Mouse (Mus musculus) midbrain, embryonic 16.5 days (tissue): Measurements from ENCODE around the gene Fbxw4. TPM values are rescaled to one million over a fixed set of nuclear protein-coding genes. Genes with fewer than 3 reads are reported as not detected.

ENCODE experiments used
- ATAC-seq: fragments of 200-750 bp; cut with Nextera tagmentation; 2 replicates; pipeline ENCODE4 v1.8.0; 2017; ENCODE audit warnings: moderate TSS enrichment
- H3K27ac ChIP-seq: fragments of 300-500 bp; sonication (generic); 2 replicates; pipeline ENCODE4 v1.5.1; 2014; ENCODE audit warnings: mild to moderate bottlenecking, low read length, mixed read lengths
- H3K27me3 ChIP-seq: fragments of 300-500 bp; sonication (generic); 2 replicates; pipeline ENCODE4 v1.6.1; 2014; ENCODE audit warnings: low read depth, low read length, mixed read lengths; ENCODE audit not compliant: control insufficient read depth, insufficient read depth
- H3K36me3 ChIP-seq: fragments of 300-500 bp; sonication (generic); 2 replicates; pipeline ENCODE4 v1.6.1; 2014; ENCODE audit warnings: mild to moderate bottlenecking, low read length, moderate library complexity, mixed read lengths; ENCODE audit not compliant: control insufficient read depth, insufficient read depth
- H3K4me1 ChIP-seq: fragments of 300-500 bp; sonication (generic); 2 replicates; pipeline ENCODE4 v1.6.1; 2014; ENCODE audit warnings: mild to moderate bottlenecking, low read length, mixed read lengths; ENCODE audit not compliant: control insufficient read depth, insufficient read depth
- H3K4me2 ChIP-seq: fragments of 300-500 bp; sonication (generic); 2 replicates; pipeline ENCODE4 v1.6.1; 2014; ENCODE audit warnings: mild to moderate bottlenecking, low read length, mixed read lengths
- H3K4me3 ChIP-seq: fragments of 300-500 bp; sonication (generic); 2 replicates; pipeline ENCODE4 v1.5.1; 2014; ENCODE audit warnings: low read depth, mild to moderate bottlenecking, low read length, moderate library complexity, mixed read lengths
- H3K9ac ChIP-seq: fragments of 300-500 bp; sonication (generic); 2 replicates; pipeline ENCODE4 v1.6.1; 2014; ENCODE audit warnings: low read depth, low read length, mixed read lengths
- H3K9me3 ChIP-seq: fragments of 300-500 bp; sonication (generic); replicated peaks from 2 replicates; pipeline ENCODE4 v1.6.1; 2014; ENCODE audit warnings: mild to moderate bottlenecking, low read length, mixed read lengths; ENCODE audit not compliant: control insufficient read depth, poor library complexity, severe bottlenecking
- WGBS: fragments of 180-500 bp; shearing (Covaris S2); extraction: QIAGEN DNeasy Blood & Tissue Kit; methylation state at CpG from one replicate; pipeline ENCODE4 v1.1.7; 2014; 5-methylcytosine and 5-hydroxymethylcytosine counted together
- polyA plus RNA-seq: library from polyadenylated mRNA; unstranded; fragments of >200 nt; fragmentation: Nextera tagmentation; extraction: Ambion mirVana; gene quantifications from 2 replicates; pipeline ENCODE4 v1.2.1, GENCODE M21; 2015

Fbxw4 gene
- polyA plus RNA-seq, 1 experiment from 2014 or later = 5.6 TPM

DNA sequence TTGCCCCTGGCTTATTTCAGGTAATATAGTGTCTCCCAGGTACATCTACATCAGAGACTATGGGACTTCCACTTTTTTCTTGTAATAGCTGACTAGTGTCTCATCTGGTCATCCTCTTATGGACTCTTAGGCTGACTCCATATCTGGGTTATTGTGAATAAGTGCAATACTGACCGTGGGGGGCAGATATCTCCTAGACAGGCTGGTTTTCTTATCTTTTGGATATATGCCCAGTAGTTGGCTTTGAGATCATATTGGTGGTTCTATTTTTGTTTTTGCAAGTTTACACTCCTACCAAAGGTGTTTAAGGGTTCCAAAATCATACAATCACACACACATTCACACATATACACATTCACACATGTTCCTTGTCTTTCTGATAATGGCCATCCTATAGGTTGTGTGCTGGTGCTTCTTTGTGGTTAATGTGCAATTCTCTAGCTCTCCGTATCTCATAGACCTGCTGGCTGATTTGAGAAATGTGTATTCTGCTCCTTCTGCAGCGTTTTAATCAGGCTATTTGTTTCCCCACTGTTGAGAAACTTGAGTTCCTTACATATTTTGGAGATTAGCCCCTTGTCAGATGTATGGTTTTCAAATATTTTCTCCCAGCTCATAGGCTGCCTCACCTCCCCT lies 20.5 kb upstream of the Fbxw4 start:
- H3K9me3 ChIP-seq = no peaks in the 10 kb centered on the region
- H3K36me3 ChIP-seq = no peaks in the 10 kb centered on the region
- no peak overlapping the region for H3K27ac ChIP-seq
- peaks cover 8% of the 10 kb centered on the region for H3K4me1 ChIP-seq
- 79% methylated on average over 3 of the region's 3 CpGs for WGBS
- peaks cover 5% of the 10 kb centered on the region for H3K27me3 ChIP-seq
- no peak overlapping the region for H3K4me2 ChIP-seq
- no peak overlapping the region for H3K4me3 ChIP-seq
- no peak for ATAC-seq
- no peak overlapping the region for H3K9ac ChIP-seq

DNA sequence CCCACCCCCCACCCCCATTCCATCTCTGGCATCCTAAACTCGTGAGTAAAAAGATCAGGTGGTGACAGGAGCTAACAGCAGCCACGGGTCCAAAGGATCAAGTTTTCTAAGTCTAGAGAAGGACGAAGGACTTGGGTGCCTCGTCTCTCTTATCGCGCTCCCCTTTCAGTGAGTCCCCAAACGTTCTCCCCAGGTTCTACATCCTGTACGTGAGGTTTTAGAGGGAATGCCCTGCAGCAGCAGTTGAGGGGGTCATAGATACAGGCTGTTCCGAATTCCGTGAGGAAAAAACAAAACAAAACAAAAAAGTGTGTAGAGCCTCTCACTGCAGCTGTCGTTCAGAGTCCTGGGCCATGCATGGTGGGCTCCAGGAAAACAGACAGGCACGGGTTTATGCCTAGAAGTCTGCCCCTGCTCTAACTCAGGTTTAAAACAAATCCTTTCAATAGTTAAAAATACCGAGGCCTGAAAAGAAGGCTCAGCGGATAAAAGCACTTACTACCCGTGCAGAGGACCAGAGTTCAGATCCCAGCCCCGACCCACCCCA lies 16.7 kb upstream of the Fbxw4 start:
- Histone ChIP-seq H3K4me1 (peaks cover 8% of the 10 kb centered on the region), H3K4me3 (no peak overlapping the region), H3K9ac (no peak overlapping the region), H3K4me2 (peak overlapping the region; percentile 39), H3K27ac (no peak overlapping the region), H3K9me3 (no peaks in the 10 kb centered on the region), H3K27me3 (peaks cover 9% of the 10 kb centered on the region), H3K36me3 (no peaks in the 10 kb centered on the region)
- ATAC-seq = no peak
- WGBS = 2% methylated on average over 16 of the region's 16 CpGs

DNA sequence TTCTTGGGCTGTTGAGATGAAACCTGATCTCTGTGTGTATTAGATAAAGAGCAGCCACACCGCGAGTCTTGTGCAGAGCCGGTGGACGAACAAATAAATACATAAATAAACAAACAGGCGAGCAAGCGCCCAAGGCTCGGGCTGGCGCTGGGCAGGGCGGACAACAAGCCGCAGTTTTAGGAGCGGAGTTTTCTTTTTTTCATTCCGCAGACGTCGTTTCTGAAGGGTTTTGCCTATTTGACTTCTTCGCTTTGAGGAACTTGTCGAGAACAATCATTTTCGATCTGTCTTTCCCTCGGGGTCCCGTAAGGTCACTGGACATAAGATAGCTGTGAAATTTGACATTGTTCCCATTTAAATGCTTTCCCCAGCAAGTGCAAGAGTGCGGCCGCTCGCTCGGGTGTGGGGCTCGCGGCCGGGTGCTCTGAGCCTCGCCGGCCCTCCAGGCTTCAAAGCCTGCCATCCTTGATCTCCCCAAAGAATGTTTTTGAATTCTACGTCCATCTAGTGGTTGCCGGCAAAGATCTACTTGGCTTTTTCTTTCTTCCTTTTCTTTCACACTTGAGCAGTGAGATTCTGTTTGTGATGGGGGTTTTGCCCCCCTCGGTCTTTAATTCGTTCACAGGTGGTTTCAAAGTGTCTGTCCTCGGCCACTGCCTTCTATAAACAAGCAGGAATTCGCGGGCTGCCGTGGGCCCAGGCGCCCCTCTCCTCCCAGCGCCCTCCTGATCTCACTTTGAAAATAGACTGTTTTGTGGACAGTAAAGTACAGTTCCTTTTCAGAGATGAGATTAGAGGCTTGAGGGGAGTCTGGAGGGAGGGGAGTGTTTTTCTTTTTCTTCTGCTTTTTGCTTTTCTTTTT lies 15.8 kb upstream of the Fbxw4 start:
- no peaks in the 10 kb centered on the region for H3K36me3 ChIP-seq
- ATAC-seq = no peak
- no peak overlapping the region for H3K27ac ChIP-seq
- H3K27me3 ChIP-seq = peaks cover 9% of the 10 kb centered on the region
- peaks cover 8% of the 10 kb centered on the region for H3K4me1 ChIP-seq
- WGBS = under 1% methylated on average over 38 of the region's 38 CpGs
- no peak overlapping the region for H3K9ac ChIP-seq
- peak overlapping the region; percentile 12 for H3K4me3 ChIP-seq
- H3K4me2 ChIP-seq = peak overlapping the region; percentile 39
- no peaks in the 10 kb centered on the region for H3K9me3 ChIP-seq

DNA sequence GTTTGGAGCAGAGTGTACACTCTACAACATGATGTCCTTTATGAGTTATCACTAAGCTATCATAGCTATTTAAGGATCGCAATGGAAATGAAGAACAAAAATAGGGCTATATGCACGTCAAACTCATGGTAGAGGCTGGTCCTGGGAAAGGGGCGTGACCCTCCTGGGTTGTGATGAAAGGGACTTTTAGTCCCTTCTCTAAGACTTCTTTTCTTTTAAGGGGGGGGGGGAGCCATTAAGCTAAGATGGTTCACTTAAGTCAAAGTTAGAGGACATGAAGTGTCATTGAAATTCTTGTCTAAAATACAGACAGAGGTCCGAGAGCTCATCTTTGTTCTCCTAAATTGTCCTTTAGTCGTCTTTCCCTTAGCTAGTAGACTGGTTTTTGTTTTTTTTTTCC lies 15.1 kb upstream of the Fbxw4 start:
- Histone ChIP-seq H3K4me1 (peaks cover 8% of the 10 kb centered on the region), H3K36me3 (no peaks in the 10 kb centered on the region), H3K9me3 (no peaks in the 10 kb centered on the region), H3K4me3 (no peak overlapping the region), H3K4me2 (no peak overlapping the region), H3K27me3 (peaks cover 9% of the 10 kb centered on the region), H3K9ac (no peak overlapping the region), H3K27ac (no peak overlapping the region)
- no peak for ATAC-seq
- WGBS = 16% methylated on average over 5 of the region's 5 CpGs

DNA sequence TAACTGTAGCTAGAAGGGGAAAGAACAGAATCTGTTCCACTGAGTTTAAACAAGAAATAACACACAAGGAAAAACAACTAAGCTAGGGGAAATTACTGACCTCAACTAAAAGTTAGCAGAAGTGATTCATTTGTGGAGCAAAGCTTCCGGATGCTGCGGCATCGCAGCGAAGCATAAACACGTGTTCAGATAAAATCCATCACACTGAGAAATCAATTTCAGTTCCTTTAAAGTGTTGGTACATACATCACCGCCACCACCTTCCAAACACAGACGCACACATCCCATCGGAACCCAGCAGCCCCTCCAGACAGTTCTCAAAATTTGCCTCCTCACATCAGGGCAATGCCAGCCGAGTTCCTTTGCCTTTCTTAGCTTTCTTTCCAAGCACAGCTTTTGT lies 12.9 kb upstream of the Fbxw4 start:
- no peaks in the 10 kb centered on the region for H3K36me3 ChIP-seq
- H3K27ac ChIP-seq = no peak overlapping the region
- H3K27me3 ChIP-seq = peaks cover 9% of the 10 kb centered on the region
- WGBS = 75% methylated on average over 9 of the region's 9 CpGs
- no peak overlapping the region for H3K4me2 ChIP-seq
- H3K9ac ChIP-seq = no peak overlapping the region
- H3K9me3 ChIP-seq = no peaks in the 10 kb centered on the region
- H3K4me1 ChIP-seq = peaks cover 8% of the 10 kb centered on the region
- ATAC-seq = no peak
- no peak overlapping the region for H3K4me3 ChIP-seq

DNA sequence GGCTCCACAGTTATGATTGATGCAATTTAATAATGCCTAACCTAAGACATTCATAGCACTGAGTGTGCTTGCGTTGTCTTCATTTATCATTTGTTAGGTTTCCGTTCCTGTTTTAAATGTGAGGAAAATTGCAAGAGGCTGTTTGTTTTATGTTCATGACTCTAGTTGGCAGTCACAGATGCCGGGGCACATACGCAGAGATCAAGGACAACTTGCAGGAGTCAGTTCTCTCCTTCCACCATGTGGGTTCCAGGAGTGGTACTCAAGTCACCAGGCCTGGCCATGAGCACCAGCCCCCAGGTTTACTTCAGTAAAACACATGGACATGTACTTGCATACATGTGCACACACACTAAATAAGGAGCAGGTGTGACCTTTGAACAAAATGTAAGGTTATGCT lies 8.9 kb upstream of the Fbxw4 start:
- ATAC-seq = no peak

DNA sequence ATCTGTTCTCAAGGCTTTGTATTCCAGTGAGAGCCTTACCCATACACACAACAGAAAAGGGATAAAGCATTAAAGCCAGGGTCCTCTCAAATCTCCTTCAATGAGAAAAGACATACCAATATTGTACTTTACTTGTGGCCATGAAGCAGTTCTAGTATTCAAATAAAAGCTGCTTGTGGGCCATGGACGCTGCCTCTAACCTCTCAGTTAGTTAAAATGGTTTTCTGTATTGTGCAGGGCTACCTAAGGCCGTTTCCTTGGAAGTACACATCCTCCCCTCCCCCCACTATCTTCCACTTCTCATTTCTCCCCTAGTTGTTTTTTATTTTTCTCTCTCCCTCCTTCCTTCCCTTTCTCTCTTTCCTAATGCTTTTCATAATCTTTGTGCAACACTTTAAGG lies 3.7 kb upstream of the Fbxw4 start:
- Histone ChIP-seq H3K4me1 (peaks cover 5% of the 10 kb centered on the region), H3K27me3 (no peaks in the 10 kb centered on the region; the same call in 1 of the 2 replicates), H3K9ac (no peak overlapping the region), H3K9me3 (no peaks in the 10 kb centered on the region), H3K27ac (no peak overlapping the region), H3K4me2 (no peak overlapping the region), H3K36me3 (no peaks in the 10 kb centered on the region), H3K4me3 (no peak overlapping the region)
- 54% methylated on average over 2 of the region's 2 CpGs for WGBS
- ATAC-seq = no peak

More for the DNA sequence above, 8.9 kb upstream of the Fbxw4 start:
- 96% methylated on average over 4 of the region's 4 CpGs for WGBS
- H3K4me2 ChIP-seq = no peak overlapping the region
- H3K4me3 ChIP-seq = no peak overlapping the region
- H3K9ac ChIP-seq = no peak overlapping the region
- H3K4me1 ChIP-seq = no peaks in the 10 kb centered on the region
- no peaks in the 10 kb centered on the region for H3K9me3 ChIP-seq
- H3K36me3 ChIP-seq = no peaks in the 10 kb centered on the region
- H3K27me3 ChIP-seq = no peaks in the 10 kb centered on the region; the same call in 1 of the 2 replicates
- H3K27ac ChIP-seq = no peak overlapping the region

DNA sequence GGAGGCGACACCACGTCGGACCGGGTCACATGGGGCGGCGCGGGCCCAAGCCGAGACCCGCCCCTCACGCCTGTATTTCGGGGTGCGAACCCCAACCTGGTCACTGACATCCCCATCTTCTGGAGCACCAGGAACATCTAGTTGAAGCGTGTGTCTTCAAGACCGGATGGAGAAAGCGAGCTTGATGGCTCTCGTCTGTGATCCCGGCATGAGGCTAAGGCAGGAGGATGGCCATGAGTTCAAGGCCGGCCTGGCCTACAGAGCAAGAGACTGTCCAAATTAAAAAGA lies 335 bp upstream of the Fbxw4 start:
- Histone ChIP-seq H3K27me3 (no peaks in the 10 kb centered on the region; the same call in 1 of the 2 replicates), H3K9ac (peak overlapping the region; percentile 100), H3K4me1 (peaks cover 24% of the 10 kb centered on the region), H3K36me3 (no peaks in the 10 kb centered on the region), H3K9me3 (no peaks in the 10 kb centered on the region), H3K27ac (peak overlapping the region; percentile 96), H3K4me2 (peak overlapping the region; percentile 91), H3K4me3 (peak overlapping the region; percentile 97)
- ATAC-seq = no peak
- WGBS = 16% methylated on average over 18 of the region's 18 CpGs

DNA sequence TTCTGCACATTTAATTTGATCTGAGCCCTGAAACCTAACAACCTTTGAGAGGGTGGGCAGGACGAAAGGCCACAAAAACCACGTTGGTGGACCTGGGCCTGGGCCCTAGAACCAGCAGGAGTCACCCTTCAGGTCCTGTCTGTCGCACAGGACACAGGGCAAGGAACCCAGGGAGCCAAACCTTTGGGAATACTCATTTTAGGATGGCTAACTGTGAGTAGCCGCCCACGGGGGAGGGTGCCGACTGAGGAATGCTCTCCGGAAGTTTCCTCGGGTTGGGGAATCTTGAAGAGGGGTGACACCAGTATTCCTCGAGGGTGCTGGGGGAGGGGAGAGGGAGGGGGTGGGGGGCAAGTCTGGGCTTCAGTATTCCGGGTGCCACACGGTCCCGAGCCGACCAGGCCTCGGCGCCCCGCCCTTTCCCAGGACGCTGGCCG lies 793 bp downstream of the Fbxw4 start:
- ATAC-seq = peak; percentile 37; the same call in 1 of the 2 replicates
- WGBS = 1% methylated on average over 18 of the region's 18 CpGs
- Histone ChIP-seq H3K9ac (peak overlapping the region; percentile 100), H3K4me1 (peaks cover 26% of the 10 kb centered on the region), H3K4me2 (peak overlapping the region; percentile 91), H3K9me3 (no peaks in the 10 kb centered on the region), H3K27me3 (no peaks in the 10 kb centered on the region; the same call in 1 of the 2 replicates), H3K4me3 (peak overlapping the region; percentile 97), H3K36me3 (no peaks in the 10 kb centered on the region), H3K27ac (peak overlapping the region; percentile 96)
